Mouse (Mus musculus) ES-E14 (cell line): ENCODE measurements around the gene Gps2.

Experiments
- CHD2 ChIP-seq: IDR thresholded peaks from 2 replicates; pipeline ENCODE4 v1.6.1; 2014; ENCODE audit warnings: mild to moderate bottlenecking, low read depth, low read length, inconsistent platforms
- HCFC1 ChIP-seq: IDR thresholded peaks from 2 replicates; pipeline ENCODE4 v1.6.1; 2012; ENCODE audit warnings: low read length, inconsistent platforms, borderline replicate concordance; ENCODE audit not compliant: insufficient read depth
- MAFK ChIP-seq: IDR thresholded peaks from 2 replicates; pipeline ENCODE4 v1.6.1; 2014; ENCODE audit warnings: mild to moderate bottlenecking, low read depth, low read length, inconsistent platforms; ENCODE audit not compliant: insufficient read depth
- ZC3H11A ChIP-seq: IDR thresholded peaks from 2 replicates; pipeline ENCODE4 v1.6.1; 2012; ENCODE audit warnings: low read depth, mild to moderate bottlenecking, inconsistent platforms, low read length, borderline replicate concordance
- ZNF384 ChIP-seq: IDR thresholded peaks from 2 replicates; pipeline ENCODE4 v1.6.1; 2012; ENCODE audit warnings: low read depth, low read length, inconsistent platforms

DNA sequence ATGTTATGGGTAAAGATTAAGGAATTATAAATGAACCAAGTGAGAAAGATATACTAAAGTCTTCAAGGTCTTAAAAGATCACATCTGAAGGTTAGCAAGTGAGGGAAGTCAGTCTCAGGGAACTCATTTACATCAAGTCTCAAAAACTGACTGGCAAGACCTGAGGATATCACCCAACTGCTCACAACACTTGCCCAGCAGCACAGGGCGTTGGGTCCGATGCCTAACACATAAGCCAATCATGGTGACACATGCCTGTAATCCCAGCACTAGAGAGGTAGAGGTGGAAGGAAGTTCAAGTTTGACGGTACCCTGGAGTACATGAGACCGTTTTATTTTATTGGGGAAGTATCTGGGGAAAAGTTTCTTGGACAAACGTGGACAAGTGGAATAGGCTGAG lies 4.4 kb downstream of the Gps2 start:
- TF ChIP-seq HCFC1 (no peak), ZNF384 (no peak), ZC3H11A (no peak), MAFK (no peak), CHD2 (no peak)
